Mouse (Mus musculus) brain, embryonic 18.5 days (tissue): ENCODE data around the gene Mical2.

Experiments used
- DNase-seq: peaks from one replicate; pipeline ENCODE4 v3.0.0-alpha.2; 2012; ENCODE audit warnings: low read depth, low spot score

Mical2 gene

DNA sequence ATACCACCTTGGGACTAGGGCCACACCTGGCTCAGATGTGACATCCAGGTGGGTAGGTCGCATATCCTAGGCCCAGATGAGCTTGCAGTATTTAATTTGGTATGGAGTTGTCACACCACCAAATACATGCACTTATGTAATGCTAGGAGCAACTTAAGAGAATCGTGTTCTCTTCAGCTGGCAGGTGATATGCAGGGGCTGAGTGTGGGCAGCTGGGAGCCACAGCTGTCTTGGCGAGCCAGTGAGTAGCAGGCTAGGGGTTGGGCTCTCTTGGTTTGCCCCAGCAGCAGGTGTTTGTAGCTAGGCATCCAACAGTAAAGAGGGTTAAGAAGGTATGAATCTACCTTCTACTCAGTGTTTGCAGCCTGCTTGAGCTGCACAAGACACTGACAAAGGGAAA is 49.4 kb downstream of the Mical2 start:
- DNase-seq: no peak

DNA sequence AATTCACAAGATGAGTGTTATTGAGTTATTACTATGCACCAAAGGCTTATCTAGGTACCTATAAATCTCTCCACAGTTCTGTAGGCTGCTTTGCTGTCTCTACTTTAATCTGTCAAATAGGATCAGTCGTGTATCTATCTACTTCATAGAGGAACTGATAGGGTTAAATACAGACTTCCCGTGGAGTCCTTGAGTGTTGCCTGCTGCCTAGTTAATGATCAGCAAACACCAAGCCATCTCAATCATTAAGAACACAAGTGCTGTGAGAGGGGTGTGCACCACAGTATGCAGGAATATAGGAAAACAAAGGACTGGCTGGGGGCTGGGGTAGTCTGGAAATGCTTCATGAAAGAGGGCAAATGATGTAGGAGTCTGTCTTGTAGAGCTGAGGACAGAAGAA is 50.2 kb downstream of the Mical2 start:
- DNase-seq: no peak

DNA sequence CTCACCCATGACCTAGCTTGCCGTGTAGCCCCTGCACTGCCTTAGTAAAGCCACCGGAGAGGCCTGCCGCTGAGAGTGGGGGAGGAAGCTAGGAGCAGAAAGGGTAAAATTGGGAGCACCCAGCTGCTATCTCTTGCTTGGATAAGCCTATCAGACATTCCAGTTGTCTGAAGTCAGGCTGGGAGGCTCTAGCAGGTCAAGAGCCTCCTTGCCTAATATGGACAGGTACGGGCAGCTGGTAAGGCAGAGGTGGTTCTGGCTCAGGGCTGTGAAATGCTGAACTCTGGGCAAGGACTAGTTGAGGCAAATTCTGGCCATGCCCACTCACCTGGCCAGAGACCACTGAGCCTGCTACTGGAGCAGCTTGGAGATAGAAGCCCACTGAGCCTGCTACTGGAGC is 51.2 kb downstream of the Mical2 start:
- DNase-seq: no peak

DNA sequence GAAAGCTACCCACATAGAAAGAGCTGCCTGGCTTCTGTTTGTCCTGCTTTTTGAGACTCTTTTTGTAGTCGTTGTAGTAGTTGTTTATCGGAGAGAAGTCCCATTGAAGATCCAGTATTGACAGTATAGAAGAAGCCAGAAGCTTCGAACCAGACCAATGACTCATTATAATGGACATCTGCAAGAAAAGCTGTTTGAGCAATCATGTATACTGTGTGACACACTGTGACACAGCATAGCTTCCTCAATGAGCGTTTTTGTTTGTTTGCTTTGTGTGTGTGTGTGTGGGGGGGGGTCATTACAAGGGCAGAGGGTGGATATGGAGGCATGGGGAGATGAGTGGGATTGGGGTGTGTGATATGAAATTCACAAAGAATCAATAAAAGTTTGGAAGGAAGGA is 53.0 kb downstream of the Mical2 start:
- no peak for DNase-seq

DNA sequence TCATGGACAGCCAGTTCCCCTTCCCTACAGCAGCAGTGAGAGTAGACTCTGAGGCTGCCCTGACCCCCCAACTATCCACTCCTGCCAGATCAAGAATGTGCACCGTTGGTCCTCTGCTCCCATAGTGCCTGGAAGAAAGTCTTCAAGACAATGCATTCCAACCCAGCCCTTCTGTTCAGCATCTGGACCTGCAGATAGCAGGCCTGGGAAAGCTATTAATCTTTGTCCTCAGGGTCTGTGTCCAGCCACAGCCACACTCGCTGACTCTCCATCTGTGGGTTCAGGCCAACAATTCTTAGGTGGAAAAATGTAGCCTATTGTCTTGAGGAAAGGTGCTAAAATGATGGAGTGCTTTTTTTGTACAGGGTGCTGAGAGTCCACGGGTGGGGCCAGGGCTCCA is 54.8 kb downstream of the Mical2 start:
- no peak for DNase-seq

DNA sequence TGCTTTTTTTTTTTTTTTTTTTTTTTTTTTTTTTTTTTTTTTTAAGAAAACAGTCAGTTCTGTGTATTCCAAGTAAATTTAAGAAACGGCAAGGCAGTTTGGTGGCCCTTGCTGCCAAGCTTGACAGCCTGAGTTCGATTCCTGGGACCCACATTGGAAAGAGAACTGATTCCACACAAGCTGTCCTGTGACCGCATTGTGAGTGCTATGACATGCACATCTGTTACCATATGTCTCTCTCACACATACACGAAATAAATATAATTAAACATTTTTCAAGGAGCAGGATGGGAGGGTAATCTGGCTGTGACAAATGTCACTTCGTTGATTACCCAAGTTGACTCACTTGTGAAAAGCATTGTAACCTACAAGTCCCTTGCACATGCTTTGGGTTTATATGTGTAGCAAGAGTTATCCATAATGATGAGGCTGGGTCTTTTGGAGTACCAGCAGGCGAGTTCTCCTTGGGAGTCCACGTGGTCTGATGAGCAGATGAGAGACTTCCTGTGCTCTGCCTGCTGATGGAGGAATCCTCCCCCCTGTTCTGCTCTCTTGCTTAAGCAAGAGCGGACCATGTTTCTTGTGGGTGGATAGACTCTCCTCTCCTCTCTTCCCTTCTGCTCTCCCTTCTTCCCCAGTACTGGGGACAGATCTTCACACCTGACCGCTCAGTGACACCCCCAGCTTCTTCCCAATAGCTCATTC is 58.1 kb downstream of the Mical2 start:
- DNase-seq: no peak

DNA sequence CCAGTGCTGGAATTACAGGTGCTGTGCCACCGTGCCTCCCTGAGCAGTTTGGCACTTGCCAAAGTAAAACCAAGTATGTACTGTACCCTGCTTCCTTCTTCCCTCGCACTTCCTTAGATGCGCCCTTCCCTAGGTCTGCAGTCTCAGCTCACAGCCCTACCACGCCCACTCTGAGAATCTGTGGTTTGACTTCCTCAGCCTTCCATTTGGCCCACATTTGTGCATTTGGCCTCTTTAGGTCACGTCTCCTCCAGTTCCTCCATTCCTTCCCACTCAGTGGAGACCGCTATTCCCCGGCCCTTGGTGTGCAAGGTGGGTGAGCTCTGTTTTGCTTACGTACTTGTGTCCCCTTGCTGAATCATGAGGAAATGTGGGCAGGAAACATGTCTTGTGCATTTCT is 59.9 kb downstream of the Mical2 start:
- no peak for DNase-seq

DNA sequence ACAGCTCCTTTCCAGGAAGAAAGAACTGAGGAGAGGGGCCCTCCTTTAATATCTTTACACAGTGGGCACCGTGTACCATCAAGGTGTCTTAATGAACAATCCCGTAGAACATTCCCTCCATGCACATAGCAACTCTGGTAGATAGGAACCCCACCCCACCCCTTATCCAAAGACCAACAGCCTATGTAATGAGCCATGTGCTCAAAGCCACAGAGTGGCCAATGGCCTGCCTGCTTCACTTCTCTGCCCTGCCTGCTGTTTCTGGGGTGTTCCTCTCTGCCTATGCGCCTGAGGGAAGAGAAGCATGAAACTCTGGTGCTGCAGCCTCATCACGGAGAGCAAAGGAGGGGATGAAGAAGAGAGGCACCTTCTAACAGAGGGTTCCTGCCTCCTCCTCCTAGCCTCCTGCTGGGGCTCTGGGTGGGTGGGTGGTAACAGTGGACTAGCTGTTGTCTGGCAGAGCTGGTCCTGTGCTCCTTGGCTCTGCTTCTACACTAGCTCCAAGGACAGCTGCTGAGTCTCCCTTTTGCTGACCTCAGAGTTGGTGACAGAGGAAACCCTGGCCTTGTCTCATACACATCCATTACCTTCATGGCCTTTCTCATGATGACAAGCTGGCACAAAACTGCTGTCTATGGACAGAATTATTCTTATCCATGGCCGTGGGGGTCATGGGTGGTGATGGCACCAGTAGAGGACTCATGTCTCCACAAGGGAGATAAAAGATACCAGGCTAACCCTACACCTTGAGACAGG is 62.9 kb downstream of the Mical2 start:
- no peak for DNase-seq

DNA sequence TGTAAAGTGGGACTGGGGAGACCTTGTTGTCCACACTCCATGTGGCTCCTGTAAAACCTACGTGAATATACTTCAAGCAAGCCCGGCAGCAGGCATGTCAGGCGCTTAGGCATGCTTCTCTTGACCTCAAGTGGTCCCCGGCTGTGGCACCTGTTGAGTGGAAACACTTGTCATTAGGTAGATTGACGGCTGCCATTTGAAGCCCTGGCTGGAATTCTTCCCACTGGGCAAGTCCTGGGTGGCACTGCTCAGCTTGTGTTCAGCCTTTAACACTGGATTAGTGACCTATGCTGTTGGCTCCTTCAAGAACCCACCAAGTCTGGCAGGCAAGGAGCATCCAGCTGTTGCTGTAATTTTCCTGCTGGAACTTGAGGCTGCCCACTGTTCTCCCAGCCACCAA is 63.9 kb downstream of the Mical2 start:
- no peak for DNase-seq

DNA sequence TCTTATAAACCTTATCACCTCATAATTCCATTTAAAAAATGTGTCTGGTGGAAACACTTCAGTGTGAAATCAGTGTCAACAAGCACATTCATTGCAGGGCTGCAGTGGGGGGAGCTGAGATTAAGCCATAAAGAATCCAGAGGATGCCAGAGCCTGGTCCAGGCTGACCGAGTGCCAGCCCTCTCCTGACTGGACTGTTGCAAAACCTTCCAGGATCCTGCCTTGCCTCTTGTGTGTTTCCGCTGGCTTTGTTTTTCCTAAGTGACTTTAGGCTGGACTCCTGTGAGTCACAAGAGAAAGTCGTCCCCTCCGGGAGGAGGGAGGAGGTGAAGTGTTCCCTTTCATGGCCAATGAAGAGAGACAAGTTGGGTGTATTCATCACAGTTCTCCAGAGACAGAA is 64.3 kb downstream of the Mical2 start:
- no peak for DNase-seq

DNA sequence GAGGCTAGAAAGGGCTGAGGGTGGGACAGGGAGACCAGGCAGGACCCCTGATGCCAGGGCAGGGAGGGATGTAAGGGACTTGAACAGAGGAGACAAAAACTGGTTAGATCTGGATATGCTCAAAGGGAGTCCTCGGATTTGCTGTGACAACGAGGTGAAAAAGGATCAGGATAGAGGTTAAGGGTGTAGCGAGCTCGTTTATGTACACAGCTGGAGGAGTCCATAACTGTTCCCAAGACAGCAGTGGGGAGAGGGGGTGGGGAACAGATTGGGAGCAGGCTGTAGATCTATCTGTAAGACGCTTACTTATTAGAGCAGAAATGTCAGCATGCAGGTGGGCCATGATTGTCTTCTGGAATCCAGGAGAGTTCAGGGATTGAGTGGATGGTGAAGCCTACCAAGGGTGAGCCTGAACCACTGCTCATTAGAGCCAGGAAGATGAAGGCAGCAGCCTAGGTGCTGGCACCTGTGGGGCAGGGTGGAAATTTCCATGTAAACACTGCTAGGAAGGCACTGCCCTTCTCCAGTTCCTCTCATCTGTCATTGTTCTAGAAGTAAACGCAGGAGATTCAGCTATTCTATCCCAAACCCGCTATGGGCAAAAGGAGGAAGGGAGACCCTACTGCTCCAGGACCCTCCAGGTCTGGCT is 67.9 kb downstream of the Mical2 start:
- no peak for DNase-seq

DNA sequence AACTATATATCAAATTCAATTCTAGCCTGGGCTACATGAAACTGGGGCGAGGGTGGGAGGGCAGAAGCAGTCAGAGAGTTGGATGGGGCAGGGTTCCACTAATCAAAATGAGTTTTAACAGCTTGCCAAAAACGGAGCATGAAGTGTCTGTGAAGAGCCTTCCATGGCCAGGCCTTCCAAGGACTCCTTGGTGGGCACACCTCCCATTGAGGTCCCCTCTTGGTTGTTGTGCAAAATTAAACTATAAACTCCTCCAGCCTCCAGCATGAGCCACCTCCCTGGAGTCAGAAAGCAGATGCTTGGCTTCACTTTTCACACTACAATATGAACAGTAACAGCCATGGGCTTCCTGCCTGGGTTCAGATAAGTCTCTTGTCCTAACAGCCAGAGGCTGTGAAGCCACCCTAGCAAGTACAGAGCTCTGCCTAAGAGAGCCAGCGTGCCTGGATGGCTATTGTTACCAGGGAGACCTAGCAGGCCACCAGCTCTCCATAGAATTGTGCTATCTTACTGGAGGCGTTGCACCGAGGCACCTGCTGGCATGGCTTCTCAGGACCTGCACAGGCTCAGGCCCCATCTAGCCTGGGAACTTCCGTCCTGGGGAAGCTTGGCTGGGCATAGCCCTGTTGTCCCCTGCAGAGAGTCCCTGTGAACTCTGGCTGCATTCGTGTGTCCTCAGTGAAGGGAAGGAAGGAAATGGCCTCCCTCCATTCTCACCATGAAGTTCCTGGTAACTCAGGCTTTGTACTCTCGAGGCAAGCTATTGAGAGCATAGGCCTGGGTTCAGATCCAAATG is 70.0 kb downstream of the Mical2 start:
- DNase-seq: no peak

DNA sequence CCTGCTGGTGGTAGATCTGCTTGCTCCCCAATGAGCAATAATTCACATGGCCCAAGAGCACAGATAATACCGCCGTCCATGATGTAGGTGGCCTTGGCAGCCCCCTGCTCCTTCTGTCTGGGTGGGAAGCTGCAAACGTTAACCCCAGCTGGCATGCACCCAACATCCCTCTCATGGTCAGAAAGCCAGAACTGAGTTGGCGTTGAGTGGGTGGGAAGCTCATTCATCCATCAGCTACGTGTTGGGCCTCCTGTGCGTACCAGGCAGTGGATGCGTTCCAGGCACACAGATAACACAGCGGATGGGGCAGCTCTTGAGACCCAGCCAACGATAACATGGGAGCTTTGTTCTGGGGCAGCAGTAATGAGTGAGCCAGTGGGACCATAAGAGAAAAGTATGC is 72.4 kb downstream of the Mical2 start:
- DNase-seq: no peak

DNA sequence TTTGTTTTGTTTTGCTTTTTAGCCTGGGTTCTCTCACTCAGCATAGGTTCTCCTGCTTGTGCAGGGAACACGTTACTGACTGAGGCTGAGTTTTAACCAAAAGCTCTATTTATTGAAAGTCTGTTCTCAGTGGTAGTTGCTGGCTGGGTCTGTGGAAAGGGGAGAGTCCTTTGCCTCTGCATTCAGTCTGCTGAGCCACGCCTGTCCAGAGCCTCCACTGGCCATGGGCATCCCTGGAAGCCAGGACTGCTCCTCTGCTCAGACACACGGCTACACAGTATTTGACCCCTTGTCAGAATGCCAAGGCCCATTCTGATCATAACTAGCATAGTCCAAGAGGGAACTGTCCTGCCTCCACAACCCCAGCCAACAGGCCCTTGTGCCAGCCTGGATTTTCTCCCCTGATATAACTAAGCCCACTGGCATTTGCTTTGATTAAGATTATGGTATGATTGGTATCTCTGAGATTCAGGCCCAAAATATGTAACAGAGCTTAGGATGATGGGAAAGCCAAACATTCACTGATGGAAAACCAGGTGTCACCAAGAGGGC is 73.3 kb downstream of the Mical2 start:
- no peak for DNase-seq

DNA sequence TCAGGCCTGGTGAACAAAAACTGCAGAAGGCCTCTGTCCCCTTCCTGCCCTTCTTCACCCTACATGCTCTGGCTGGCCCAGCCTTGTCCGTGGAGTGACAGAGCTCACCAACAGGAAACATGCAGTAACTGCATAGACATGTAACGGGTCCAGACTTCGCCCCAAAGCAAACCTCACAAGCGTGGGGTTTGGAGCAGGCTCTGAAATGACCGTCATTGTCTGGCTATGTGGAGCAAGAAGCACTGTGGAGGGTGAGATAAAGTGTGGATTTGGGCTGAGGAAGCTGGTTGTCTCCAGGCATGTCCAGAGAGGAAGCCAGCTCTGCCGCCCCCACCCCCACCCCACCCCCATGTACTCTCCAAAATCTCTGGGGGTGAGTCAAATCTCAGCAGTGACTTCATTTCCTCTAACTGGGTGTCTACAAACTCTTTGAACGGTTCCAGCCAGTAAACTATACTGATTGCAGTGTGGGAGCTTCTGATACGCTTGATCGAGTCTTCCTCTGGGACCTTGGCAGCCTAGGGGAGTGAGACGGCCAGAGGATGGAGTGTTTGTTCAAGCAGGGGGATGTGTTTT is 74.0 kb downstream of the Mical2 start:
- no peak for DNase-seq

DNA sequence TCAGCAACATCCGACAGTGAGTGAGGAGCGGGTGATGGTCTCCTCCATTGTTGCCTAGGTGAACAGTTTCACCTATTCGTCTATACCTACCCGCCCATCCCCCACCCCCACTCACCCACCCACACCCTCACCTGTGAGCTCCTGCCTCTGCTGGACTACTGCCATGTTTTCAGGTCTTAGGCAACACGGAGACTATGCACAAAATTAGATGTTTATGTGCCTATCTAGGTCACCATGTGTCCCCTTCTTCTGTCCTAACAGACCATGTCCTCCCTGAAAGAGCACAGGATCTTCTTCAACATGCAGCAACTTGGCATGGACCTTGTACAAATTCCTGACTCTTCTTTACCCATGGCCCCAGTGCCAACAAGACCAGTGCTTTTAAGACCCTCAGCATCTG is 74.5 kb downstream of the Mical2 start:
- no peak for DNase-seq

DNA sequence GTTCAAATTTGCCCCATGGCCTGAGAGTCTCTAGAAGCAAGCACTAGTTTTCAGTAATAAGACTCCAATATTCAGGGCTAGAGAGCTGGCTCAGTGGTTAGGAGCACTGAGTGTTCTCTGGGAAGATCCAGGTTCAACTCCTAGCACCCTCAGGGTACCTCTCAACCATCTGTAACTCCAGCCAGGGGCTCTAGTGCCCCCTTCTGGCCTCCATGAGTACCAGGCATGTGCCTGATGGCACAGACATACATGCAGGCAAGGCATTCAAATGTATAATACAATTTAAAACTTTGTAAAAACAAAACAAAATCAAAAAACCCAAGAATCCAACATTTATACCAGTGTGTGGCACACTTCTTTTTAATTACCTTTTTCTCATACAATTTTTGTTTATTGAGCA is 75.4 kb downstream of the Mical2 start:
- DNase-seq: no peak

DNA sequence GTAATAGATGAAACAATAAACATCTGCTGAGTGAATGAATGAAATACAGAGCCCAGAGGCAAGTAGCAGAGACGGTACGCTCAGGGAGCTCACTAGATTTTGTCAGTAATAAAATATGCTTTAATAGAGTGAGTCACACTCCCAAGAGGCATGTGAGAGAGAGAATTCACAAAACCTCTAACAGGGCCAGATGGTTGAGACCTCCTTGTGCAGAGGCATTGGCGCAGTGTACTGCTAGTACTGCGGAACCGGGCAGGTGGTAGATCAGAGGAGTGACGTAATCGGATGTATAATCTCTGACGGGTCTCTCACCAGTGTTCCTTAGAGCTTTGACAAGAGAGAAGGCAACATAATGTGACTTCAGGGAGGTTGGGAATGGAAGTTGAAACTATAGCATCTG is 78.7 kb downstream of the Mical2 start:
- no peak for DNase-seq

DNA sequence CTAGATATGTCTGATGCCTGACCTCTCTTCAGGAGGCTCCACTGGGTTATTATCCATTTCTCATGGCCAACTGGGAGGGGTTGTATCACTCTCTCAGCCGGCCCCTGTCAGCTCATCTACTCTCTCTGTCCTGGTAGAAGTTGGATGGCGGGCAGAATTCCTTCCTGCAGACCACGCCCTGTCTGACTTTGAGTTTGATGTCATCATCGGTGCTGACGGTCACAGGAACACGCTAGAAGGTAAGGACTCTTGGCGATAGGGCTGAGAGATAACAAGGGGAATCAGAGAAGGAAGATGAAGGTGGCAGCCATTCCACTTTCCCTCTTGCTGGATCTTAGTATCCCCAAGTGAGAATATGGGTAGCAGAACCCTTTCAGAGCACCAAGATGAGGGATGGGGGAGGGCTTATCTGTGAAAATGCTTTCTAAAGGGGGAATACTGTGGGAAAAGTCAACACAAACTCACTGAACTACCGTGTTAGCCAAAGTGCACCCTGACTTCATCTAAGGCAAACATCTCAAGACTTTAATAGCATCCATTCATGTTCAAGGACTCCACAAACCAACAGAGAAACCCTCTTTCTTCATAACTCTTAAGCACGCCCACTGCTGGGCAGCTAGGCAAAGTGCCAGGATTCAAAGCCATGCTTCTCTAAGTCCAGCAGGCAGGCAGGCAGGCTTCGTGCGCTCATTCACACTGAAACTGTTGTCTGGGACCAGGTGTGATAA is 83.8 kb downstream of the Mical2 start:
- DNase-seq: no peak

DNA sequence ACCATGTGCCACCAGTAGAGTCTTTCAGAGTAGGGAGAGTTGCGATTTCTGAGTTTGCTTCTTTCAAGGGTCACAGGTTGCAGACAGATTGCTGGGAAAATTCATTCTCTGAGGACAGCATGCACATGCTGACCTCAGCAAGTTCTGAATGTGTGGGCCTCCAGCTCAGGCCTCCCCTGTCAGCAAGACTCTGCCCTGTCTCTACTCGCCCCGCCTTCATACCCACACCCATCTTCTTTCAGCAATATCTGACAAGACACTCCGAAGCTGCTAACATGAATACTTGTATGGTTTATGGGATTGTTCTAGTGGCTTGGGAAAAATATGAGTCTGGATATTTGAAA is 84.3 kb downstream of the Mical2 start:
- no peak for DNase-seq

DNA sequence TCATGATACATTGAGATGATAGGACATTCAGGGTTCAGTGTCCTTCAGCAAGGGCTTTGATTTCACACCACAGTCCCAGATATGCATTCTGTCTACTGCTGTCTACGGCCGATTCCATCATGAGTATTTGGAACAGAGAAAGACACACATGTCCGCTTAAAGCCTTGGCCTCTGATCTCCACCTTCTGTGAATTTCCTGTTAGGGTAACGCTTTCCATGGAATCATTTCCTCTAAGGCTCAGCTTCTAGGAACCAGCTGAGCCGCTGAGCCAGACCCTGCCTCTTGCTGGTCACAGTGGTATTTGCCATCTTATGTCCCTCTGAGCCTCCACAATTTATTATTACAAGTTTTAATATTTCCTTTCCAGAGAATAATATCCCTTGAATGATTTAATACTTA is 87.6 kb downstream of the Mical2 start:
- no peak for DNase-seq
